Comparison of ENCODE assay signal across 8 mouse cellular contexts in genomic region chr5:41842681-41843080, GRCm38 (mm10). TPM values are rescaled to one million over a fixed set of nuclear protein-coding genes. Genes with fewer than 3 reads are reported as not detected.
DNase-seq lines count a peak whose midpoint lies in the region; ATAC-seq and TF ChIP-seq lines count a peak whose summit lies in the region.

No protein-coding gene starts in this region.

- H3K9ac ChIP-seq in limb, embryonic 12.5 days (replicated peaks): peak overlapping the region; percentile 92
- H3K9ac ChIP-seq in midbrain, embryonic 14.5 days (replicated peaks; ENCODE audit: low read length): no peak overlapping the region

- peaks cover 29% of the 10 kb centered on the region for H3K36me3 ChIP-seq in G1E (replicated peaks)
- H3K36me3 ChIP-seq in limb, embryonic 12.5 days: peaks cover 4% of the 10 kb centered on the region; the same call in 1 of the 2 replicates
- H3K36me3 ChIP-seq in midbrain, embryonic 14.5 days (ENCODE audit: control insufficient read depth, insufficient read depth, low read length): peaks cover 3% of the 10 kb centered on the region; the same call in 1 of the 2 replicates

- WGBS in limb, embryonic 12.5 days: 26% methylated on average over 5 of the region's 5 CpGs
- WGBS in midbrain, embryonic 14.5 days: 39% methylated on average over 5 of the region's 5 CpGs

- DNase-seq in heart, adult 8-10 months (ENCODE audit: low spot score): peak; percentile 7
- DNase-seq in heart, adult 9 months (ENCODE audit: low spot score in 2 of 2): no peak
- peak; percentile 11 for DNase-seq in G1E (ENCODE audit: low spot score)
- peak; percentile 23 to 47 for DNase-seq in cerebellum, postnatal 25 days
- peak; percentile 9 to 41 for DNase-seq in heart, postnatal 14 days
- peak; percentile 31 for DNase-seq in midbrain, embryonic 14.5 days
- DNase-seq in left cerebral cortex, adult 9 months (ENCODE audit: low spot score in 2 of 2): no peak

- intact Hi-C loops in heart, postnatal 14 days (cut with DNase I): loop anchor here (10.0 kb wide), 1 partner anchor 138 kb away; the partner anchor contains the start of gene Rab28

- H3K4me3 ChIP-seq in G1E (ENCODE audit: low read depth, low read length): peak overlapping the region; percentile 97
- H3K4me3 ChIP-seq in limb, embryonic 12.5 days (replicated peaks): peak overlapping the region; percentile 100
- peak overlapping the region; percentile 99 for H3K4me3 ChIP-seq in midbrain, embryonic 14.5 days (replicated peaks; ENCODE audit: low read depth, low read length)

- peak overlapping the region; percentile 81 for H3K4me2 ChIP-seq in limb, embryonic 12.5 days
- peak overlapping the region; percentile 87 for H3K4me2 ChIP-seq in midbrain, embryonic 14.5 days (ENCODE audit: low read length)

- peaks cover 23% of the 10 kb centered on the region for H3K4me1 ChIP-seq in G1E (ENCODE audit: insufficient read depth, low read depth, low read length)
- H3K4me1 ChIP-seq in limb, embryonic 12.5 days (replicated peaks): peaks cover 17% of the 10 kb centered on the region
- H3K4me1 ChIP-seq in midbrain, embryonic 14.5 days (ENCODE audit: control insufficient read depth, insufficient read depth, low read length): peaks cover 8% of the 10 kb centered on the region

- no peak overlapping the region for H3K27ac ChIP-seq in limb, embryonic 12.5 days
- no peak overlapping the region for H3K27ac ChIP-seq in midbrain, embryonic 14.5 days (replicated peaks; ENCODE audit: low read depth, low read length)

- TF ChIP-seq CTCF in G1E (IDR thresholded peaks at IDR 0.05; ENCODE audit: low read depth, low read length): no peak

- ATAC-seq in G1E (ENCODE audit: extremely low read depth, insufficient number of reproducible peaks, low FRiP score, poor library complexity, severe bottlenecking): no peak
- no peak for ATAC-seq in limb, embryonic 12.5 days (ENCODE audit: insufficient number of reproducible peaks, insufficient read depth, low FRiP score, low TSS enrichment, low read depth)
- no peak for ATAC-seq in midbrain, embryonic 14.5 days (ENCODE audit: low FRiP score, low TSS enrichment)

- no peaks in the 10 kb centered on the region for H3K27me3 ChIP-seq in G1E (ENCODE audit: insufficient read depth, low read length)
- no peaks in the 10 kb centered on the region for H3K27me3 ChIP-seq in limb, embryonic 12.5 days
- no peaks in the 10 kb centered on the region for H3K27me3 ChIP-seq in midbrain, embryonic 14.5 days (ENCODE audit: control insufficient read depth, insufficient read depth, low read length)

- H3K9me3 ChIP-seq in G1E (replicated peaks): no peaks in the 10 kb centered on the region
- no peaks in the 10 kb centered on the region for H3K9me3 ChIP-seq in limb, embryonic 12.5 days
- no peaks in the 10 kb centered on the region for H3K9me3 ChIP-seq in midbrain, embryonic 14.5 days (ENCODE audit: control insufficient read depth, low read length)

RNA-seq across cellular contexts. Expression of gene Bod1l, which starts 1.4 kb away (rescaled TPM):
- 10 to 100 TPM; 18.0 to 18.6 (median 18.4) TPM for total RNA-seq in heart, adult 8-10 months (2022)
- 72.1 and 86.7 TPM in 2 replicates for total RNA-seq in G1E (2014; fragmentation: Nextera tagmentation)
- total RNA-seq in G1E (2017): 40.8 and 50.6 TPM in 2 replicates
- polyA plus RNA-seq in G1E (2012): 7.8 and 9.4 TPM in 2 replicates
- total RNA-seq in heart, postnatal 14 days (2021): 10 to 100 TPM; 17.5 to 18.6 TPM
- polyA plus RNA-seq in limb, embryonic 12.5 days (2016; fragmentation: Nextera tagmentation; extraction: Ambion mirVana): 29.5 and 29.9 TPM in 2 replicates
- polyA plus RNA-seq in midbrain, embryonic 14.5 days (2014; fragmentation: Nextera tagmentation; extraction: Ambion mirVana): 29.8 and 32.4 TPM in 2 replicates

Comparison
In these comparisons a context has a peak if more than half of its experiments do, and no peak if none do; other contexts are left out.
1. DNase-seq: peak in heart, adult 8-10 months (single experiment), G1E (single experiment), cerebellum, postnatal 25 days (2 of 2), heart, postnatal 14 days (2 of 2) and midbrain, embryonic 14.5 days (single experiment); none in heart, adult 9 months (0 of 2) and left cerebral cortex, adult 9 months (0 of 2).
2. Peak in every context shown above with its lines, with median percentiles within 50 percentile points of each other: H3K4me3 ChIP-seq.